Mouse (Mus musculus): ENCODE data around the gene Il18bp. TPM values are rescaled to one million over a fixed set of nuclear protein-coding genes. Genes with fewer than 3 reads are reported as not detected.

Gene Il18bp
- total and polyA plus RNA-seq, 2 experiments from 2014 or later, result 2.8 to 11.2 TPM

DNA sequence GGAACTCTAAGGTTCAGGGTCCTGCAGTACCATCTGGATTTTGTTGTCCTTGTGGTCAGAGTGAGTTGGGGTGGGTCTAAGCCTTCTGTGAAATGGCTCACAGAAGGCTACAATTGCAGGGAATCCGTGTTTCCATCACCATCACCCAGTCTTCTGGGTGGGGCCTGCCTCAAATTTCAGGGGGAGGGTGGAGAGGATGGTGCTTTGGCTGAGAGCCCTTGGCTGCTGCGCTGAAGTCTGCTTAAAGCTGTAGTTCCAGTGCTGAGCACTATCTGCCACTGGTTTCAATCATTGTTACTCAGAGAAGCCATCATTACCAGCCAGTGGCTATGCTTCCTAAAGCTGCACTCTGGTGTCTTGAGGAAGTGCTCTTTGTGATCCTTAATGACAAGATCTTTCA, 44.0 kb downstream of the Il18bp start:
- Histone ChIP-seq H3K27ac (ENCODE audit: low read depth, low read length) (no peak overlapping the region), H3K9ac (no peak overlapping the region), H3K36me3 (ENCODE audit: insufficient read depth) (0 out of 2 replicates have a peak, but pooled peaks cover 4% of the 10 kb centered on the region), H3K4me1 (ENCODE audit: insufficient read depth) (peaks cover 7% of the 10 kb centered on the region), H3K9me3 (ENCODE audit: low read length) (no peaks in the 10 kb centered on the region), H3K4me3 (ENCODE audit: low read depth, low read length) (no peak overlapping the region), H3K27me3 (ENCODE audit: insufficient read depth, low read length) (no peaks in the 10 kb centered on the region), H3K4me2 (ENCODE audit: low read depth) (no peak overlapping the region)
- no peak for ATAC-seq
- TF ChIP-seq CTCF (IDR thresholded peaks at IDR 0.05; ENCODE audit: low read depth), result no peak
- 58% methylated on average over 2 of the region's 2 CpGs for WGBS
- no peak for DNase-seq

DNA sequence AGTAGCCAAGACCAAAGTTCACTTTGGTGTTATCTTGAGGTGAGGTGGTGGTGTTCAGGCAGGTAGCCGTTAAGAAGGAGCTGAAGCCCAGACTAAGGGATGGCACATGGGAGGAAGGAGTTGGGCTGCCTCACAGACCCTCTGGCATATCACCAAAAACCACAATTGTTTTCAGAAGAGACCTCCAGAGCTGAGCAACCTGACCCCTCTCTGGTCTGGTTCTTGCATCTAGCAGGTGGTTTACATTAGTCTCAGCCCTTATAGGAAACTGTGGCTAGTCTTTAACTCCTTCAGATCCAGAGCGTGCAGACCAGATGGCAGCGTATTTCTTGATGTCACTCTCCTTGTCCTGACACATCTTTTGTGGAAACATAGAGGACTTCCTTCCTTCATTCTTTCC, 44.8 kb downstream of the Il18bp start:
- Histone ChIP-seq H3K4me3 (ENCODE audit: low read depth, low read length) (no peak overlapping the region), H3K27ac (ENCODE audit: low read depth, low read length) (no peak overlapping the region), H3K36me3 (ENCODE audit: insufficient read depth) (0 out of 2 replicates have a peak, but pooled peaks cover 4% of the 10 kb centered on the region), H3K27me3 (ENCODE audit: insufficient read depth, low read length) (no peaks in the 10 kb centered on the region), H3K9me3 (ENCODE audit: low read length) (no peaks in the 10 kb centered on the region), H3K9ac (no peak overlapping the region), H3K4me1 (ENCODE audit: insufficient read depth) (peaks cover 13% of the 10 kb centered on the region), H3K4me2 (ENCODE audit: low read depth) (no peak overlapping the region)
- ATAC-seq (no peak), DNase-seq (no peak)
- 79% methylated on average over 3 of the region's 3 CpGs for WGBS
- no peak for TF ChIP-seq CTCF (IDR thresholded peaks at IDR 0.05; ENCODE audit: low read depth)

DNA sequence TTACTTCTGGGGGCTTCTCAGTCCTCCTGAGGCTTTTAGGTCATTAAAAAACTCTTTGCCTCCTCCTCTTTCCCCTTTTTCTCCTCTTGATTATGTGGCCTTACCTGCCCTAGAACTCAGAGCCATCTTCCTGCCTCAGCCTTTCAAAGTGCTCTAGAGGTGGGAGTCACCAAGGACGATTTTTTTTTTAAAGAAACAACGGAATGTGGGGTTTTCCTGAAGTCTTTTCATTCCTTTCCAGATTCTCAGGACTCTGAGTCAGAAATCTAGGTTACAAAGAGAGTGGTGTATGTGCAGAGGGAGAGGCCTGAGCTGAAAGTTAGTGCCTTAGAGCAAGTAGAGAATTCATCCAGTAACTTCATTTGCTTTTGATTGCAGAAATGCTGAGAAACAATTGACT, 46.8 kb downstream of the Il18bp start:
- DNase-seq, result no peak
- TF ChIP-seq CTCF (IDR thresholded peaks at IDR 0.05; ENCODE audit: low read depth), result no peak
- Histone ChIP-seq H3K4me1 (ENCODE audit: insufficient read depth) (peaks cover 14% of the 10 kb centered on the region), H3K9ac (peak overlapping the region; percentile 93; the same call in 1 of the 2 replicates), H3K4me2 (ENCODE audit: low read depth) (peak overlapping the region; percentile 74), H3K9me3 (ENCODE audit: low read length) (no peaks in the 10 kb centered on the region), H3K27ac (ENCODE audit: low read depth, low read length) (peak overlapping the region; percentile 99), H3K27me3 (ENCODE audit: insufficient read depth, low read length) (no peaks in the 10 kb centered on the region), H3K4me3 (ENCODE audit: low read depth, low read length) (peak overlapping the region; percentile 75; the same call in 1 of the 2 replicates), H3K36me3 (ENCODE audit: insufficient read depth) (no peaks in the 10 kb centered on the region)
- 34% methylated on average over 2 of the region's 2 CpGs for WGBS
- ATAC-seq, result no peak

DNA sequence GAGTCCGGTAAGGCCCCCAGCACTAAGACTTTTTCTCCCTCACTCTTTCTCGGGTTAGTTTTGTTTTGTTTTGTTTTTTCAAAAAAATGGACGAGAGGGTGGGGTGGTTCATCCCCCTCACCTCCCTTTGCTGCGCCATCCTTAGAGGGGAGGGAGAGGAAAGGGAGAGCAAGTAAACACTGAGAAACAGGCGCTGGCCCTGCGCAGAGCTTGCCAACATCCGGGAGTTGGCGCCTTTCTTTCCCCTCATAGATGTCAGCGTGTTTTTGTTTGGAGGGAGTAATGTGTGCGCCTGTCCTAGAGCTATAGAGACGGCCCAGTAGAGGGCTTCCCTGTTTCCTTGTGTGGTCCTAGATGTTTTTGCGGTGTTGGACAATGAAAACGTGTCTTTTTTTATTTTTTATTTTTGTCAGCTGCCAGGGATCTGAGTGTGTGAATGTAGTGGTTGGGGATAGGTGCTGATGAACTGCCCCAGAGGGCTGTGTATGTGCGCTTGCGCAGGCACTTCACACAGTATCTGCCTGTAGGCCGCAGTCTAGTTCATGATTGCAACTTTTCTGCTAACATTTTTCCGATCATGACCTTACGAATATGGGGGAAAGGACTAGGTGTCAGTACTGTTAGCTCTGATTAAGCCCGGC, 47.5 kb downstream of the Il18bp start:
- ATAC-seq (peak; percentile 77), DNase-seq (peak; percentile 87)
- Histone ChIP-seq H3K9ac (peak overlapping the region; percentile 93), H3K27ac (ENCODE audit: low read depth, low read length) (peak overlapping the region; percentile 99), H3K4me2 (ENCODE audit: low read depth) (peak overlapping the region; percentile 74), H3K4me3 (ENCODE audit: low read depth, low read length) (peak overlapping the region; percentile 75), H3K36me3 (ENCODE audit: insufficient read depth) (no peaks in the 10 kb centered on the region), H3K27me3 (ENCODE audit: insufficient read depth, low read length) (no peaks in the 10 kb centered on the region), H3K9me3 (ENCODE audit: low read length) (no peaks in the 10 kb centered on the region), H3K4me1 (ENCODE audit: insufficient read depth) (peaks cover 14% of the 10 kb centered on the region)
- WGBS, result under 1% methylated on average over 19 of the region's 19 CpGs
- TF ChIP-seq CTCF (IDR thresholded peaks at IDR 0.05; ENCODE audit: low read depth), result peak; percentile 15; the same call in 1 of the 2 replicates

DNA sequence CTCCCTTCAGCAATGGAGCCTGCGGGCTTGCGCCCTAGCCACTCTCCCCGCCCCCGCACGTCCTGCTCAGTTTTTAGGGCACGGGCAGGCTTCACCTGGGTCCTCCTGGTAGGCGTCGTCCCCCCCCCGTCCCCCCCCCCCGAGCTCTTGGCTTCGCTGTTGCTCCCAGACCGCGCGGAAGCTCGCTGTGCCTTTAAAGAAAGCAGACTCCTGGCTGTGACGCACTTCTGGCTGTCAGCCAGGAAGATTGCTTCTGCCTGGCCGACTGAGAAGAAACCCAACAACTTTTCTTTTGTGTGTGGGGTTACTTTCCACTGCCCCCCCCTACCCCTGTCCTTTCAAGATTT, 48.1 kb downstream of the Il18bp start:
- Histone ChIP-seq H3K4me2 (ENCODE audit: low read depth) (peak overlapping the region; percentile 74), H3K36me3 (ENCODE audit: insufficient read depth) (no peaks in the 10 kb centered on the region), H3K27me3 (ENCODE audit: insufficient read depth, low read length) (no peaks in the 10 kb centered on the region), H3K9me3 (ENCODE audit: low read length) (no peaks in the 10 kb centered on the region), H3K27ac (ENCODE audit: low read depth, low read length) (peak overlapping the region; percentile 99), H3K4me3 (ENCODE audit: low read depth, low read length) (peak overlapping the region; percentile 75), H3K9ac (peak overlapping the region; percentile 93), H3K4me1 (ENCODE audit: insufficient read depth) (peaks cover 14% of the 10 kb centered on the region)
- DNase-seq, result peak; percentile 95
- ATAC-seq, result peak; percentile 70
- 6% methylated on average over 11 of the region's 17 CpGs for WGBS
- no peak for TF ChIP-seq CTCF (IDR thresholded peaks at IDR 0.05; ENCODE audit: low read depth)

DNA sequence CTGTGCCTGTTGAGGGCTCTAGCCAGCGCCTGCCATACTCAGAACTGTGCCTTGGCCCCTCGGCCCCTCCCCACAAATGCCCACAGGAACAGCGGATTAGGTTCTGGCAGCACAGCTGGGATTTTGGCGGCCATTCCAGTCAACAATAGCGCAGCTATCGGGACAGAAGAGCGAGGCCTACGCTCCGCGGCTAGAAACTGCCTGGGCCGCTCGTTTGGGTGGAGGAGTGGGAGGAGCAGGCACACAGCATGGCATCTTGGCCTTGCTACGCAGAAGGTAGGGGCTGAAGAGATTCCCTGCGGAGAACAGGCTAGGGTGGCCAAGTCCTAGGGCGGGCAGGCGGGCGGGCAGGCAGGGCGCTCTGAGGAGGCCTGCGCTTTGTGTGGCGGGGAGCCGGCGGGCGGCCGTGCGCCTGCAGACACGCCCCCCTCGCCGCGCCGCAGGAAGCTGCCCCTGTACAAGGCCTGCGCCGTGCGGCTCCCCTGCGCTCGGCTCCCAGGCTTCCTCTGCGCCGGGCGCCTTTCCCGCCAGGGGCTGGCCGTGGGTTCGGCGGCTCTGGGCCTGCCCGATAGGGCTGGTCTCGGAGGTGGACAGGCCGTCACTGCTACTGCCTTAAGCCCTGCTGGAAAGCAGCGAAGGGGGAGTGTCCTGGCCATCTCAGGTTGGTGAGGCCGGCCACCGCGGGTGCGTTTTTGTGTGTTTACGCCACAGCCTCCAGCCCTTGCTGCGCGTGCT, 48.6 kb downstream of the Il18bp start:
- peak overlapping the region; percentile 75 for H3K4me3 ChIP-seq (ENCODE audit: low read depth, low read length)
- H3K9me3 ChIP-seq (ENCODE audit: low read length), result no peaks in the 10 kb centered on the region
- no peak for TF ChIP-seq CTCF (IDR thresholded peaks at IDR 0.05; ENCODE audit: low read depth)
- peak; percentile 88 for DNase-seq
- WGBS, result 2% methylated on average over 48 of the region's 53 CpGs
- peak overlapping the region; percentile 99 for H3K27ac ChIP-seq (ENCODE audit: low read depth, low read length)
- H3K36me3 ChIP-seq (ENCODE audit: insufficient read depth), result no peaks in the 10 kb centered on the region
- H3K27me3 ChIP-seq (ENCODE audit: insufficient read depth, low read length), result no peaks in the 10 kb centered on the region
- peaks cover 14% of the 10 kb centered on the region for H3K4me1 ChIP-seq (ENCODE audit: insufficient read depth)
- H3K4me2 ChIP-seq (ENCODE audit: low read depth), result peak overlapping the region; percentile 74
- H3K9ac ChIP-seq, result peak overlapping the region; percentile 93
- peak; percentile 87 for ATAC-seq

DNA sequence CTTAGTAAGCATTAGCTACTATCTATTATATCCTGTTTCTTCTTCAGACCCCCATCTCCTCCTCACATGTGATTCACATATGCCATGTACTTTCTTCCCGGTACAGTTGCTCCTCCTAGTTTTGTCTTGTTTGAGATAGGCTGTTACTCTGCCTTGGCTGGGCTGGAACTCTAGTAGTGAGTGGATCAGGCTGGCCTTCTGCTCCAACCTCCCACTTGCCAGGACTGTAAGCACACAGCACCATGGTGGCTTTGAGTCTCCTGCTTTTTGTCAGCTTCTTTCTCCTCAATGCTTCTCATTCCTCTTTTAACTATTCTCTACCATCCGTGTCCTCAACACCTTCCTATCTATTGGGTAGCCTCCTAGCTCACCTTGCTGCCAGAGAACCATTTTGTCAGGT, 49.7 kb downstream of the Il18bp start:
- H3K27ac ChIP-seq (ENCODE audit: low read depth, low read length), result peak overlapping the region; percentile 99
- WGBS, result 58% methylated on average over 2 of the region's 2 CpGs
- peak overlapping the region; percentile 93 for H3K9ac ChIP-seq
- TF ChIP-seq CTCF (IDR thresholded peaks at IDR 0.05; ENCODE audit: low read depth), result no peak
- ATAC-seq (no peak), DNase-seq (no peak)
- 0 out of 2 replicates have a peak overlapping the region, but pooled peaks have one; percentile 75 for H3K4me3 ChIP-seq (ENCODE audit: low read depth, low read length)
- H3K27me3 ChIP-seq (ENCODE audit: insufficient read depth, low read length), result no peaks in the 10 kb centered on the region
- H3K4me1 ChIP-seq (ENCODE audit: insufficient read depth), result peaks cover 14% of the 10 kb centered on the region
- no peaks in the 10 kb centered on the region for H3K9me3 ChIP-seq (ENCODE audit: low read length)
- peak overlapping the region; percentile 74; the same call in 1 of the 2 replicates for H3K4me2 ChIP-seq (ENCODE audit: low read depth)
- no peaks in the 10 kb centered on the region for H3K36me3 ChIP-seq (ENCODE audit: insufficient read depth)
